Mouse (Mus musculus): ENCODE measurements at regions not wholly inside any gene's neighbourhood (a gene's known extent, or its start where the extent isn't known, plus 50 kb on each side); places are given as distances from the start of the nearest gene placed in this dataset.

DNA sequence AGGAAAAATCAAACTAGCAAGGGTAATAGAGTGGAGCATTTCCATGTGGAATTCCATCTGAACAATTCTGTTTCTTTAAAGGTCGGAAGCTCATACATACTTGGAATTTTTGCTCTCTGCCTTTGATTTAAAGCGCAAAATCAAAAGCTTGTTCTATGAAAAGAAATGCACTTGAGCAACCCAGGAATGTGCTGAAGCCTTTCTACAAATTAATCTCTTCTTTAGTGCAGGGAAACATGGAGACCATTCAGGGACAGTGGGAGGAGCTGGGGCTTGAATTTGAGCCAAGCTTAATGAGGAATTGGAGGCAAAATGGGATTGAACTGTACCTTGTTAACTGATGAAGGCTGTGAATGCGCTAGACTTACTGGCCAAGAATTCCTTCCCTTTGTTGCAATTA, 933.1 kb upstream of the Lcorl start:
- Histone ChIP-seq H3K4me2 (no peak overlapping the region), H3K27me3 (replicated peaks) (no peaks in the 10 kb centered on the region), H3K36me3 (no peaks in the 10 kb centered on the region), H3K9ac (replicated peaks) (no peak overlapping the region), H3K27ac (replicated peaks) (no peak overlapping the region), H3K4me1 (no peaks in the 10 kb centered on the region), H3K9me3 (replicated peaks) (no peaks in the 10 kb centered on the region), H3K4me3 (replicated peaks) (no peak overlapping the region)
- ATAC-seq (ENCODE audit: low FRiP score): no peak
- WGBS: 70% methylated on average over 3 of the region's 3 CpGs

DNA sequence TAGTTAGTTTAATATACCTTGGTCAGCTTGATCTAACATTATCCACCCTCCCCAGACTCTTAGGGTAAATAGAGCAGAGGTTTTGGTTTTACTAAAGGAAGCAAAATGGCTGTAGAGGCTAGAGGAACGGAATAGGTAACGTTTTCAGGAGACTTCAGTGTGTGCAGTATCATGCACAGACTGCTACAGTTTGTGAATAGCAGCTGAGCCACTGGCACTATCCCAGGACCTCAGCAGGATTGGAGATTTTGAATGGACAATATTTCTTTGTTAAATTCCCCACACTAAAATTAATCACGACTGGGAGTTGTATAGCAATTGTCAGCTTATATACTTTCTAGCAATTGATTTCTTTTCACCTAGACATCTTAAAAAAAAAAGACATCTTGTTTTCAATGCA, 929.7 kb upstream of the Lcorl start:
- WGBS: 41% methylated on average over 3 of the region's 3 CpGs
- Histone ChIP-seq H3K9me3 (replicated peaks) (no peaks in the 10 kb centered on the region), H3K9ac (replicated peaks) (no peak overlapping the region), H3K4me2 (no peak overlapping the region), H3K4me3 (replicated peaks) (no peak overlapping the region), H3K4me1 (no peaks in the 10 kb centered on the region), H3K27ac (replicated peaks) (no peak overlapping the region), H3K36me3 (no peaks in the 10 kb centered on the region), H3K27me3 (replicated peaks) (no peaks in the 10 kb centered on the region)
- ATAC-seq (ENCODE audit: low FRiP score): no peak

DNA sequence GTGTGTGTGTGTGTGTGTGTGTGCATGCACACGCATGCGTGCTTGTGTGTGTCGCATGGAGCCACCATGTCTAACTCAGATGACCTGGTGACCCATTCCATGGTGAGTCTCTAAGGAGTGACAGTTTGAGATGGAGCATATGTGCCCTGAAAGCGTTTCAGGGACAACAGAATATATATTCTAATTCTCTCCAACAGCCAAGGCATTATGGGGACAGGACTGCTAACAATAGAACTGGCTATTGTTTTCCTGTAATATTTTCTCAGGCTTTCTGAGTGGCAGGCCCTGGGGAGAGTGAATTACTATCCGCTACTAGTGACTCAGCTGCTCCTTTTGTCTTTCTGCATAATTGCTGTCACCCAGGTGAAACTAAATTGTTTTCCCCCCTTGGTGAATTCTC, 898.7 kb upstream of the Lcorl start:
- no peaks in the 10 kb centered on the region for H3K36me3 ChIP-seq
- H3K9ac ChIP-seq (replicated peaks): no peak overlapping the region
- no peaks in the 10 kb centered on the region for H3K27me3 ChIP-seq (replicated peaks)
- H3K4me3 ChIP-seq (replicated peaks): no peak overlapping the region
- H3K27ac ChIP-seq (replicated peaks): no peak overlapping the region
- H3K4me1 ChIP-seq: no peaks in the 10 kb centered on the region
- 25% methylated on average over 5 of the region's 5 CpGs for WGBS
- no peaks in the 10 kb centered on the region for H3K9me3 ChIP-seq (replicated peaks)
- ATAC-seq (ENCODE audit: low FRiP score): no peak
- H3K4me2 ChIP-seq: no peak overlapping the region

DNA sequence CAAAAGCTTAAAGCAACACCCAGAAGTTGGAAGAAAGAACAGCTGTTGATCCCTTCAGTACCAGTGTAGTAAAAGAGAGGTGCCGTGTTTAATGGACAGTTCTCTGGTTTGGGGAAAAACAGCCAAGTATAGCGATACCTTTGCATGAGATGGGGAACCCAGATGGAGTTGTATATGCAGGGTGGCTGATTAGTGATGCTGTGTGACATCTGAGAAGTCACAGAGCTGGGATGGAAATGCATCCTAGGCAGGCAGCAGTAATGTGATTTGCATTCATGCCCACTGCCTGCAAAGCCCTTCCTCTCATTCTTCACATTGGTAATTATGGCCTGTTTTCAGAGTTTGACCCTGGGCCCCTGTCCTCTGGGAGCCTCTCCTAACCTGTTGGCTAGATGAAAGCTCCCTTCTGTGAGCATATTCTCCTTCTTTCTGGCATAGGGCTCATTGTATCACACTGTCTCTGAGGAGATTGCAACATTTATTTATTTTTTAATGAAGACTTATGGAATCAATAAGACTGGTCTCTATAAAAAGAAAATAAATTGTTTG, 882.7 kb upstream of the Lcorl start:
- Histone ChIP-seq H3K9me3 (replicated peaks) (no peaks in the 10 kb centered on the region), H3K27me3 (replicated peaks) (no peaks in the 10 kb centered on the region), H3K4me3 (replicated peaks) (no peak overlapping the region), H3K4me1 (no peaks in the 10 kb centered on the region), H3K36me3 (no peaks in the 10 kb centered on the region), H3K27ac (replicated peaks) (no peak overlapping the region), H3K4me2 (no peak overlapping the region), H3K9ac (replicated peaks) (no peak overlapping the region)
- ATAC-seq (ENCODE audit: low FRiP score): no peak
- 71% methylated on average over 2 of the region's 2 CpGs for whole genome bisulfite sequencing

DNA sequence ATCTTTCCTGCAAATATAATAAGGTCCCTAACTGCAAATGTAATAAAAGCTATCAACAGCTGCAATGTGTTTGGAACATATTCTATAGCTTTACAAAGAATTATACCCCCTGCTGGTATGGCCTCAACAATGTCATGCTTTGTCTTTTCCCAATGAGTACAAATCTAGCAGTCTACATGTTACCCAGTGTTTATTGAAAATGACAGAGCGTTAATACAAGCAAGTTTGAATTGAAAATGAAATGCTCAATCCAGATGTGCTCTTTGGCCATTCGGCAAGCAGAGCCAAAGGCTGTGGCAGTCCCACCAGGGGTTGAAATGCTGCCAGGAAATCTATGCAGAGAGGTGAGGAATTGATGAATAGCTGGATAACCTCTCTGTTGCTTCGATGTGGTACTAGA, 875.1 kb upstream of the Lcorl start:
- Histone ChIP-seq H3K9me3 (replicated peaks) (no peaks in the 10 kb centered on the region), H3K27ac (replicated peaks) (no peak overlapping the region), H3K36me3 (no peaks in the 10 kb centered on the region), H3K27me3 (replicated peaks) (no peaks in the 10 kb centered on the region), H3K4me2 (no peak overlapping the region), H3K4me1 (no peaks in the 10 kb centered on the region), H3K9ac (replicated peaks) (no peak overlapping the region), H3K4me3 (replicated peaks) (no peak overlapping the region)
- no peak for ATAC-seq (ENCODE audit: low FRiP score)
- 85% methylated on average over 3 of the region's 3 CpGs for WGBS

DNA sequence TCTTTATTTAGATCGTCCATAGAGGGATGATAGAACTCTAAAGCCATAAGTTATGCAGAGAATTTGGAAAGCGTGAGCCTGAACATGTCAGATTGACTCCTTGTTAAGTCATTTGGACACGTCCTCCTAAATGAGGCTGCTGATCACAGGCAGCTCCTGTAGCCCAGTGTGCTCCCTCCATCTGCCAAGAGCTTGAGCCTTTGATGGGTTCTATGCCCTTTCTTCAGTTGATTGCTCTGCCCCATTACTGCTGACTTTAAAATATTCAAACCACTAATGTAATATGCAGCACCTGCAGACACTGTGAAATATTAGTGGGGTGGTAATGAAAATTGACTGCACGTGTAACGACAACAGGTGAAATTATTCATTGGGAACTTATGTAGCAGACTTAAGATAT, 874.6 kb upstream of the Lcorl start:
- ATAC-seq (ENCODE audit: low FRiP score): no peak
- Histone ChIP-seq H3K4me2 (no peak overlapping the region), H3K27ac (replicated peaks) (no peak overlapping the region), H3K4me1 (no peaks in the 10 kb centered on the region), H3K9me3 (replicated peaks) (no peaks in the 10 kb centered on the region), H3K9ac (replicated peaks) (no peak overlapping the region), H3K36me3 (no peaks in the 10 kb centered on the region), H3K4me3 (replicated peaks) (no peak overlapping the region), H3K27me3 (replicated peaks) (no peaks in the 10 kb centered on the region)
- WGBS: 77% methylated on average over 5 of the region's 5 CpGs

DNA sequence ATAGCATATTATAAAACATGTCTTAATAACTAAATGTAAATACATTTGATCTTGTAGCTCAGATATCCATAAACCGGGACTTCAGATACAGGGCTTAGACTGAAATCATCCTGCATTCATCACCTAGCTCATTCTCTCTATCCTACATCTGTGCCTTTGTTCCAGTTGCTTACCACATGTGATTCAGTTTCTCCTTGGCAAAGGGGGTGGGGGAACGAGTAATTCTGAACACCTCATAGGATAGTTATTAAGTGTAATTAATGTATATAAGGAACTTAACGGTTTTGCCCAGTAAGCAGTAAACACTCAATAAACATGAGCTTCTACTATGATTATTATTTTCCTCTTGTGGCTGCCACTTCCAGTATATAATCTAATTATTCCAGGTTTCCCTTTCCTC, 873.9 kb upstream of the Lcorl start:
- H3K4me2 ChIP-seq: no peak overlapping the region
- no peaks in the 10 kb centered on the region for H3K36me3 ChIP-seq
- no peaks in the 10 kb centered on the region for H3K27me3 ChIP-seq (replicated peaks)
- H3K27ac ChIP-seq (replicated peaks): no peak overlapping the region
- H3K4me3 ChIP-seq (replicated peaks): no peak overlapping the region
- H3K9me3 ChIP-seq (replicated peaks): no peaks in the 10 kb centered on the region
- 38% methylated on average over 3 of the region's 3 CpGs for WGBS
- ATAC-seq (ENCODE audit: low FRiP score): no peak; the same call in 1 of the 2 replicates
- no peak overlapping the region for H3K9ac ChIP-seq (replicated peaks)
- H3K4me1 ChIP-seq: no peaks in the 10 kb centered on the region

DNA sequence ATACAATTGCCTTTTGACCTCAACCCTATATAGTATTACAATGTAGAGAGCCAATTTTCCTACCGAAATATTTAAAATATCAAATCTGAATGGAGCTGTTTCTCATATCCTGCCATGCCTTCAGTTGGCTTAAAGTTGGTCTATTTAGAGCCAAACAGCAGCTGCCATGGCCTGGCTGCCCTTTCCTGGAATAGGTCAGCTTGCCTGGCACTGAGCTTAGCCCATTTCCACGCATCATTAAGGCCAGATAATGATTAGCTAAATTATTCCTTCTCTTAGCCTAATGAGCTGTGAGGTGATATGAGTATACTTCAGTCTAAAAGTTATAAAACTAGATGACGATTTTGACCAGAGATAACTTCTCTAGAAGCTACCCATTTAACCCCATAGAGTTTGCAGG, 852.2 kb upstream of the Lcorl start:
- Histone ChIP-seq H3K9ac (replicated peaks) (no peak overlapping the region), H3K4me3 (replicated peaks) (no peak overlapping the region), H3K4me2 (no peak overlapping the region), H3K4me1 (no peaks in the 10 kb centered on the region), H3K27me3 (replicated peaks) (no peaks in the 10 kb centered on the region), H3K36me3 (no peaks in the 10 kb centered on the region), H3K27ac (replicated peaks) (no peak overlapping the region), H3K9me3 (replicated peaks) (no peaks in the 10 kb centered on the region)
- WGBS: 58% methylated on average over 3 of the region's 3 CpGs
- no peak for ATAC-seq (ENCODE audit: low FRiP score)

DNA sequence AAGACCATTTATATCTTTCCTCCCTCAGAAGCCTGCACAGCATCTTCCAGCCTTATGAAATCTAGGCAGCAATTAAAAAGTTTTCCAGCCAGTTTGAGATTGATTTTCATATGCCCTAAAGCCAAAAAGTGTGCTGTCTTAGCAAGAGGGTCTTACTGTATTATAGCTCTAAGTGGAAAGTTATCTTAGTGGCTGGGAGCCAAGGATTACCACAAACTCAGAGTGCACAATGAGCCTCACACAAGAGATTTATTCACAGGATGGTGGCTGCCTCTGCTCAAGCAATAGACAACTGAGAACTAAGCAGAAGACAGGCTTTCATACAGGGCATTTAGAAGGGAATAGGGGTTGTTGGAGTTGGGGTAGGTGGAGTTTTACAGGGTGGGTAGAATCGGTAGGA, 850.4 kb upstream of the Lcorl start:
- H3K9ac ChIP-seq (replicated peaks): no peak overlapping the region
- 91% methylated on average over 1 of the region's 1 CpGs for WGBS
- ATAC-seq (ENCODE audit: low FRiP score): no peak
- no peaks in the 10 kb centered on the region for H3K36me3 ChIP-seq
- no peak overlapping the region for H3K27ac ChIP-seq (replicated peaks)
- H3K27me3 ChIP-seq (replicated peaks): no peaks in the 10 kb centered on the region
- H3K4me2 ChIP-seq: no peak overlapping the region
- no peaks in the 10 kb centered on the region for H3K9me3 ChIP-seq (replicated peaks)
- H3K4me3 ChIP-seq (replicated peaks): no peak overlapping the region
- no peaks in the 10 kb centered on the region for H3K4me1 ChIP-seq

DNA sequence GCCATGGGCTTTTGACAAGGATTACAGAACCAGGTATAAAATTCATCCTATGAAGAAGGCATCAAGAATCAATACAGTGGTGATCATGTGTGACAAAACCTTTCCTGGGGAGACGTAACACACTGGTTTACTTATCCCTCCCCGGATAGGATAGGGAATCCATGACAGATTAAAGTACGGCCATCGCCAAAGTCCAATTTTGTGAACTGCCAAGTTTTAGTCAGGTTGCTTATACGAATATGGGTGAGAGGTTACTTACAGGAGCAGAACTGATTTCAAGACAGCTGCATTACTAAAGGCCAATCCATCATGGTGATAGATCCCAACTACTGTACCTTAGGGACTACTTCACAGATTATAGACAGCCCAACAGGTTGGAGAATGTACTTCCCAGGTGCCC, 849.6 kb upstream of the Lcorl start:
- Histone ChIP-seq H3K27ac (replicated peaks) (no peak overlapping the region), H3K9ac (replicated peaks) (no peak overlapping the region), H3K36me3 (no peaks in the 10 kb centered on the region), H3K9me3 (replicated peaks) (no peaks in the 10 kb centered on the region), H3K4me1 (no peaks in the 10 kb centered on the region), H3K27me3 (replicated peaks) (no peaks in the 10 kb centered on the region), H3K4me2 (no peak overlapping the region), H3K4me3 (replicated peaks) (no peak overlapping the region)
- ATAC-seq (ENCODE audit: low FRiP score): no peak
- 96% methylated on average over 5 of the region's 5 CpGs for WGBS

DNA sequence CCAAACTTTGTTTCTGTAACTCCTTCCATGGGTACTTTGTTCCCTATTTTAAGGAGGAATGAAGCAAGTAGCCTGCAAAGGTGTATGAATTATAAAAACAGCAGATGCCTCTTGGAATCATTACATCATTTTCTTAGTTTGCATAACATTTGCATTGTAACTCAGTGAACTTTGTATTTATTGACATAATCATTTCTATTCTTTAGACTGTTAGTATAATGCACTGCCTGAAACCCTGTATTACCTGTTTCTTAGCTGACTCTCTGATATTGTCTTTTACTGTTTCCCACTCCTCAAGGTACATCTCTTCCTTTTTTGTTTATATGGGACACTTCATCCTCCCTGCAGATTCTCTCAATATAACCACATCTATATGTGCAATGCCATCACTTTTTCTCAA, 820.6 kb upstream of the Lcorl start:
- no peaks in the 10 kb centered on the region for H3K36me3 ChIP-seq
- no peak for ATAC-seq (ENCODE audit: low FRiP score)
- H3K27me3 ChIP-seq (replicated peaks): no peaks in the 10 kb centered on the region
- no peak overlapping the region for H3K4me3 ChIP-seq (replicated peaks)
- H3K9ac ChIP-seq (replicated peaks): no peak overlapping the region
- no peak overlapping the region for H3K4me2 ChIP-seq
- no peak overlapping the region for H3K27ac ChIP-seq (replicated peaks)
- H3K9me3 ChIP-seq (replicated peaks): no peaks in the 10 kb centered on the region
- no peaks in the 10 kb centered on the region for H3K4me1 ChIP-seq

DNA sequence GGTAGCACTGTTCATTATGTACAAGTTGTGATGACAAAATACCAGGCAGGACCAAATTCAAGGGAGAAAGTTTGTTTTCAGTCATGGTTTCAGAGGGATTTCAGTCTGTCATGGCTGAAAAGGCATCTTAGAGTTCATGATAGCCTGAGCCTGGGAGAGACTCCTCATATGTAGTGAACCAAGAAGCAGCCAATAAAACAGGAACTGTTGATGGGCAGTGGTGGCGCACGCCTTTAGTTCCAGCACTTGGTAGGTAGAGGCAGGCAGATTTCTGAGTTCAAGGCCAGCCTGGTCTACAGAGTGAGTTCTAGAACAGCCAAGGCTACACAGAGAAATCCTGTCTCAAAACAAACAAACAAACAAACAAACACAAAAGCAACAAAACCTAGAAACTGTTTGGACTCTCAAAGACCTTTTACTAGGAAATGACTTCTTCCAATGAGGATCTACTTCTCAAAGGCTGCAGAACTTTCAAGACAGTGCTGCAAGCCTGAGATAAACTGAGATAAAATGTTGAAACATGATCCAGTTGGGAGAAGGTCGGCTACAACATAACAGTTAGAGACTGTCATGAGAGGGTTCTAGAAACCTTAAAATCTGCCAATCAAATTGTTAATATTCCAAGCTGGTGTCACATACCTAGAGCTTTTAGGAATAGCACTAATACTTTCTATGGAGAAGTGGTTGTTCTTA, 817.5 kb upstream of the Lcorl start:
- H3K27me3 ChIP-seq (replicated peaks): no peaks in the 10 kb centered on the region
- no peak overlapping the region for H3K4me2 ChIP-seq
- H3K9ac ChIP-seq (replicated peaks): no peak overlapping the region
- H3K9me3 ChIP-seq (replicated peaks): no peaks in the 10 kb centered on the region
- ATAC-seq (ENCODE audit: low FRiP score): no peak
- H3K27ac ChIP-seq (replicated peaks): no peak overlapping the region
- H3K4me1 ChIP-seq: no peaks in the 10 kb centered on the region
- 83% methylated on average over 3 of the region's 3 CpGs for WGBS
- H3K36me3 ChIP-seq: no peaks in the 10 kb centered on the region
- H3K4me3 ChIP-seq (replicated peaks): no peak overlapping the region

DNA sequence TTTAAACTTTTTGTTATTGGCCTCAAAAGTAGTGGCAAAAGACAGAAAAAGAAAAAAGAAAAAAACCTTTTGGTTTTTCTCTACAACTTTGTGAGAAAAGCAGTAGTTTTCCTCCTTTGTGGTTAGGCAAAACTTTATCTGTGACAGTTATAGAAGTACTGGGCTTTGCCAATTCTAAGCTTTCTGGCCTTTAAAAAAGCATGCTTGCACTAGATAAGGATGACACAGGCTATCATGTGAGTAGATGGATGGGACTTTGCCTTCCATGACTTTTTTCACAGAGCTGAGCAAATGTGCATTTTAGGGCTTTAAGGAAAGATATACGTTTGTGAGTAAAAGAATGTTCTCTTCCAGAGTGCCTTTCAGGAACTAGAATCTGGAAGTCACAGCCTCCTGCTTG, 816.0 kb upstream of the Lcorl start:
- WGBS: 62% methylated on average over 1 of the region's 1 CpGs
- no peak overlapping the region for H3K9ac ChIP-seq (replicated peaks)
- H3K4me1 ChIP-seq: no peaks in the 10 kb centered on the region
- ATAC-seq (ENCODE audit: low FRiP score): no peak
- H3K9me3 ChIP-seq (replicated peaks): no peaks in the 10 kb centered on the region
- no peak overlapping the region for H3K4me3 ChIP-seq (replicated peaks)
- no peaks in the 10 kb centered on the region for H3K27me3 ChIP-seq (replicated peaks)
- H3K36me3 ChIP-seq: no peaks in the 10 kb centered on the region
- H3K27ac ChIP-seq (replicated peaks): no peak overlapping the region
- no peak overlapping the region for H3K4me2 ChIP-seq
